Mouse (Mus musculus) kidney, embryonic 15.5 days (tissue): Measurements from ENCODE around the gene Txnrd2. TPM values are rescaled to one million over a fixed set of nuclear protein-coding genes. Genes with fewer than 3 reads are reported as not detected.
A peak's percentile ranks its signal among the peaks of the same experiment; 100 is the strongest.

Experiments used
- ATAC-seq: fragments of 200-750 bp; cut with Nextera tagmentation; replicated peaks from 2 replicates; pipeline ENCODE4 v1.8.0; 2017; ENCODE audit warnings: moderate TSS enrichment; ENCODE audit not compliant: low FRiP score
- H3K27ac ChIP-seq: fragments of 300-500 bp; sonication (generic); 2 replicates; pipeline ENCODE4 v1.5.1; 2015; ENCODE audit warnings: mild to moderate bottlenecking, inconsistent platforms
- H3K27me3 ChIP-seq: fragments of 300-500 bp; sonication (generic); 2 replicates; pipeline ENCODE4 v1.6.1; 2015; ENCODE audit warnings: inconsistent platforms
- H3K36me3 ChIP-seq: fragments of 300-500 bp; sonication (generic); 2 replicates; pipeline ENCODE4 v1.6.1; 2015; ENCODE audit warnings: inconsistent platforms
- H3K4me1 ChIP-seq: fragments of 300-500 bp; sonication (generic); 2 replicates; pipeline ENCODE4 v1.6.1; 2015; ENCODE audit warnings: inconsistent platforms
- H3K4me2 ChIP-seq: fragments of 300-500 bp; sonication (generic); 2 replicates; pipeline ENCODE4 v1.6.1; 2015; ENCODE audit warnings: moderate library complexity, mild to moderate bottlenecking, inconsistent platforms
- H3K4me3 ChIP-seq: fragments of 300-500 bp; sonication (generic); replicated peaks from 2 replicates; pipeline ENCODE4 v1.5.1; 2015; ENCODE audit warnings: mild to moderate bottlenecking, inconsistent platforms
- H3K9ac ChIP-seq: fragments of 300-500 bp; sonication (generic); 2 replicates; pipeline ENCODE4 v1.6.1; 2015; ENCODE audit warnings: mild to moderate bottlenecking, inconsistent platforms
- H3K9me3 ChIP-seq: fragments of 300-500 bp; sonication (generic); replicated peaks from 2 replicates; pipeline ENCODE4 v1.6.1; 2016; ENCODE audit warnings: inconsistent platforms
- WGBS: fragments of 180-500 bp; shearing (Covaris S2); methylation state at CpG from one replicate; pipeline ENCODE4 v1.1.7; 2015; ENCODE audit warnings: mixed read lengths; 5-methylcytosine and 5-hydroxymethylcytosine counted together
- polyA plus RNA-seq: library from polyadenylated mRNA; unstranded; fragments of >200 nt; fragmentation: Nextera tagmentation; extraction: Ambion mirVana; gene quantifications from 2 replicates; pipeline ENCODE4 v1.2.1, GENCODE M21; 2015

Txnrd2 gene
- polyA plus RNA-seq, 1 experiment from 2014 or later = 28.1 TPM

- Histone ChIP-seq H3K4me3 (no peak overlapping the region), H3K4me1 (peaks cover 13% of the 10 kb centered on the region; the same call in 1 of the 2 replicates), H3K27me3 (no peaks in the 10 kb centered on the region), H3K4me2 (no peak overlapping the region), H3K36me3 (peaks cover 7% of the 10 kb centered on the region), H3K27ac (no peak overlapping the region), H3K9ac (no peak overlapping the region), H3K9me3 (no peaks in the 10 kb centered on the region)
- WGBS = 91% methylated on average over 3 of the region's 3 CpGs
- no peak for ATAC-seq
These were observed 80.5 kb downstream of the Txnrd2 start for GRCm38 (mm10) chr16:18506524-18507199.

- H3K4me2 ChIP-seq = no peak overlapping the region
- H3K4me1 ChIP-seq = peaks cover 12% of the 10 kb centered on the region; the same call in 1 of the 2 replicates
- no peaks in the 10 kb centered on the region for H3K9me3 ChIP-seq
- peaks cover 2% of the 10 kb centered on the region for H3K36me3 ChIP-seq
- no peak overlapping the region for H3K27ac ChIP-seq
- no peak overlapping the region for H3K9ac ChIP-seq
- no peak overlapping the region for H3K4me3 ChIP-seq
- WGBS = 3% methylated on average over 1 of the region's 1 CpGs
- ATAC-seq = 0 out of 2 replicates have a peak, but pooled peaks have one; percentile 47
- H3K27me3 ChIP-seq = no peaks in the 10 kb centered on the region
These were observed 81.0 kb downstream of the Txnrd2 start for GRCm38 (mm10) chr16:18507200-18507549.

GRCm38 (mm10) chr16:18511741-18512140 is 85.6 kb downstream of the Txnrd2 start:
- Histone ChIP-seq H3K9me3 (no peaks in the 10 kb centered on the region), H3K4me3 (no peak overlapping the region), H3K27me3 (no peaks in the 10 kb centered on the region), H3K4me2 (no peak overlapping the region), H3K4me1 (peaks cover 10% of the 10 kb centered on the region; the same call in 1 of the 2 replicates), H3K27ac (no peak overlapping the region), H3K9ac (no peak overlapping the region), H3K36me3 (no peaks in the 10 kb centered on the region)
- no peak for ATAC-seq
- 65% methylated on average over 5 of the region's 5 CpGs for WGBS

GRCm38 (mm10) chr16:18513508-18513907 is 87.3 kb downstream of the Txnrd2 start:
- peaks cover 6% of the 10 kb centered on the region; the same call in 1 of the 2 replicates for H3K4me1 ChIP-seq
- ATAC-seq = no peak
- H3K4me2 ChIP-seq = no peak overlapping the region
- H3K9ac ChIP-seq = no peak overlapping the region
- no peak overlapping the region for H3K27ac ChIP-seq
- no peak overlapping the region for H3K4me3 ChIP-seq
- H3K9me3 ChIP-seq = no peaks in the 10 kb centered on the region
- no peaks in the 10 kb centered on the region for H3K27me3 ChIP-seq
- WGBS = 43% methylated on average over 6 of the region's 6 CpGs
- H3K36me3 ChIP-seq = no peaks in the 10 kb centered on the region

GRCm38 (mm10) chr16:18518091-18518490 is 91.9 kb downstream of the Txnrd2 start:
- no peak overlapping the region for H3K4me3 ChIP-seq
- ATAC-seq = no peak

GRCm38 (mm10) chr16:18523563-18524245 is 97.5 kb downstream of the Txnrd2 start:
- no peak overlapping the region for H3K9ac ChIP-seq
- H3K27me3 ChIP-seq = no peaks in the 10 kb centered on the region
- no peaks in the 10 kb centered on the region for H3K9me3 ChIP-seq
- no peaks in the 10 kb centered on the region for H3K36me3 ChIP-seq
- H3K4me2 ChIP-seq = no peak overlapping the region
- WGBS = 91% methylated on average over 8 of the region's 8 CpGs
- no peaks in the 10 kb centered on the region for H3K4me1 ChIP-seq
- H3K27ac ChIP-seq = no peak overlapping the region
- H3K4me3 ChIP-seq = no peak overlapping the region
- ATAC-seq = no peak

More at GRCm38 (mm10) chr16:18518091-18518490, 91.9 kb downstream of the Txnrd2 start:
- no peak overlapping the region for H3K9ac ChIP-seq
- H3K27me3 ChIP-seq = no peaks in the 10 kb centered on the region
- H3K36me3 ChIP-seq = no peaks in the 10 kb centered on the region
- no peak overlapping the region for H3K4me2 ChIP-seq
- no peaks in the 10 kb centered on the region for H3K4me1 ChIP-seq
- no peak overlapping the region for H3K27ac ChIP-seq
- no peaks in the 10 kb centered on the region for H3K9me3 ChIP-seq

- Histone ChIP-seq H3K36me3 (no peaks in the 10 kb centered on the region), H3K4me3 (no peak overlapping the region), H3K4me1 (no peaks in the 10 kb centered on the region), H3K27ac (no peak overlapping the region), H3K27me3 (no peaks in the 10 kb centered on the region), H3K9ac (no peak overlapping the region), H3K4me2 (no peak overlapping the region), H3K9me3 (peaks cover 6% of the 10 kb centered on the region; the same call in 1 of the 2 replicates)
- WGBS = 74% methylated on average over 5 of the region's 5 CpGs
- no peak for ATAC-seq
These were observed 102.5 kb downstream of the Txnrd2 start for GRCm38 (mm10) chr16:18528656-18529055.

Other genes with a start within 250 kb of the Txnrd2 start
- not detected in 2 replicates for gene Ccdc188, start 208.5 kb upstream of the Txnrd2 start, polyA plus RNA-seq
- gene Zdhhc8, start 191.2 kb upstream of the Txnrd2 start, polyA plus RNA-seq = 15.6 and 17.5 TPM in 2 replicates
- gene Trmt2a, start 177.7 kb upstream of the Txnrd2 start, polyA plus RNA-seq = 99.2 and 102 TPM in 2 replicates
- gene Ranbp1, start 177.7 kb upstream of the Txnrd2 start, polyA plus RNA-seq = 662 and 691 TPM in 2 replicates
- 4.3 TPM in 1 of 2 replicates, not detected in the other for gene Gm49776, start 168.1 kb upstream of the Txnrd2 start, polyA plus RNA-seq
- 30.4 and 32.4 TPM in 2 replicates for gene Dgcr8, start 137.1 kb upstream of the Txnrd2 start, polyA plus RNA-seq
- 22.5 and 29.2 TPM in 2 replicates for gene Tango2, start 78.3 kb upstream of the Txnrd2 start, polyA plus RNA-seq
- 23.7 and 27.1 TPM in 2 replicates for gene Arvcf, start 78.2 kb upstream of the Txnrd2 start, polyA plus RNA-seq
- 97.2 and 103 TPM in 2 replicates for gene Comt, start 468 bp downstream of the Txnrd2 start, polyA plus RNA-seq
- gene Gnb1l, start 72.3 kb downstream of the Txnrd2 start, polyA plus RNA-seq = 13.7 and 17.2 TPM in 2 replicates
- 3.1 and 3.3 TPM in 2 replicates for gene Rtl10, start 72.5 kb downstream of the Txnrd2 start, polyA plus RNA-seq
- gene Tbx1, start 164.3 kb downstream of the Txnrd2 start, polyA plus RNA-seq = 0.28 and 0.40 TPM in 2 replicates
- 0.93 and 1.6 TPM in 2 replicates for gene Gp1bb, start 196.0 kb downstream of the Txnrd2 start, polyA plus RNA-seq
- gene Gm49601, start 200.0 kb downstream of the Txnrd2 start, polyA plus RNA-seq = 1.5 and 4.3 TPM in 2 replicates
- gene Sept5, start 203.6 kb downstream of the Txnrd2 start, polyA plus RNA-seq = 16.3 and 17.1 TPM in 2 replicates